Mouse (Mus musculus) ES-E14 (cell line): ENCODE measurements around the gene Vmn1r4.

Source experiments
- CHD2 ChIP-seq: IDR thresholded peaks from 2 replicates; pipeline ENCODE4 v1.6.1; 2014; ENCODE audit warnings: mild to moderate bottlenecking, low read depth, low read length, inconsistent platforms
- HCFC1 ChIP-seq: IDR thresholded peaks from 2 replicates; pipeline ENCODE4 v1.6.1; 2012; ENCODE audit warnings: low read length, inconsistent platforms, borderline replicate concordance; ENCODE audit not compliant: insufficient read depth
- MAFK ChIP-seq: IDR thresholded peaks from 2 replicates; pipeline ENCODE4 v1.6.1; 2014; ENCODE audit warnings: mild to moderate bottlenecking, low read depth, low read length, inconsistent platforms; ENCODE audit not compliant: insufficient read depth
- ZC3H11A ChIP-seq: IDR thresholded peaks from 2 replicates; pipeline ENCODE4 v1.6.1; 2012; ENCODE audit warnings: low read depth, mild to moderate bottlenecking, inconsistent platforms, low read length, borderline replicate concordance

DNA sequence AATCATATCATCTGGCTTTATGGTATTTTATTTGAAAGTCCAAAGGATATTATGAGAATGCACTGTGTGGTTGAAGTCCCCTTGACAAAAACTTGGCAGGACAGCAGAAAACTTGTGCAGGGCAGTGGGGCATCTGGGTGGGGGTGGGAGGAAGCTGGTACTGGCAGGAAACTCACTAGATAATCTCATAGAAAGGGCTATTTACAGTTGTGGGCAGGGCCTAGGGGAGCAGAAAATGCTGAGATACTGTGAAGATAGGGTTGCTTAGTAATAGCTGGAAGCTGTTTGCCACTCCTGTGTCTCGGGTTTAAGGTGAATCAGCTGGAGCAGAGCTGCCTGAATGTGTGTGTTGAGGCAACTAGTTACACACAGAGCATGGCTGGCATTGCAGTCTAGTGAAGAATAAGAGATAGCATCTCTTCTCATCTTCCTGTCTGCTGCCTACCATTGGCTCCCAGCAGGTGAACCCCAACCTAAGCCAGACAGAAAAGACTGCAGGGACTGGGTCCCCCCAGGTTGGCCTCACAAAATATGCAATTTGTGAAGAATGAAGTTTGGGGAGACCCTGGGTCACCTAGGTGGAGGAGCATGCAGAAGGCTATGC lies 44.4 kb upstream of the Vmn1r4 start:
- TF ChIP-seq MAFK (no peak), HCFC1 (no peak), ZC3H11A (no peak), CHD2 (no peak)
